In genomic region chr5:151421859-151422258, GRCm38 (mm10) we compare ENCODE assay signal across 16 mouse cellular contexts. TPM values are rescaled to one million over a fixed set of nuclear protein-coding genes. Genes with fewer than 3 reads are reported as not detected.
DNase-seq lines count a peak whose midpoint lies in the region; ATAC-seq lines count a peak whose summit lies in the region.
"Had no signal": no experiment of that assay in that cellular context is flagged by ENCODE, and none has a peak within 500 bp of the region (broad histone marks: within the 10 kb centered on the region; RNA-seq: fewer than 3 reads in every experiment).

No protein-coding gene starts in this region.

- 0 out of 2 replicates have a peak overlapping the region, but pooled peaks have one; percentile 28 for H3K27ac ChIP-seq in stomach, embryonic 15.5 days
- H3K27ac ChIP-seq: hindbrain, embryonic 14.5 days; left cerebral cortex, adult 2 months had no signal

- H3K4me3 ChIP-seq in stomach, embryonic 15.5 days (replicated peaks): no peak overlapping the region
- H3K4me3 ChIP-seq: left cerebral cortex, adult 2 months had no signal

- no peaks in the 10 kb centered on the region for H3K4me1 ChIP-seq in stomach, embryonic 15.5 days

- ATAC-seq in frontal cortex, adult (ENCODE audit: low TSS enrichment): 0 out of 2 replicates have a peak, but pooled peaks have one; percentile 20
- no peak for ATAC-seq in stomach, embryonic 15.5 days (ENCODE audit: insufficient read depth, low FRiP score, low read depth)
- no peak for ATAC-seq in cerebellum, adult (ENCODE audit: insufficient number of reproducible peaks, low FRiP score, low TSS enrichment)

- no peak for DNase-seq in frontal cortex, postnatal 25 days (ENCODE audit: low spot score in 2 of 2)
- DNase-seq in layer of hippocampus, adult 18-20 months (ENCODE audit: low spot score in 2 of 2): peak; percentile 11 to 33
- DNase-seq in layer of hippocampus, adult 11-12 months (ENCODE audit: low spot score): no peak
- DNase-seq in ovary, postnatal 36 days (ENCODE audit: low spot score): peak; percentile 7
- no peak for DNase-seq in ovary, adult 18-20 months (ENCODE audit: low spot score)
- DNase-seq: cerebellum, adult 9-11 months; kidney, adult 8-10 months had no signal

- H3K36me3 ChIP-seq in stomach, embryonic 15.5 days: no peaks in the 10 kb centered on the region

- H3K4me2 ChIP-seq in stomach, embryonic 15.5 days: no peak overlapping the region
- H3K4me2 ChIP-seq: hindbrain, embryonic 14.5 days had no signal

- H3K9me3 ChIP-seq in stomach, embryonic 15.5 days: no peaks in the 10 kb centered on the region

- WGBS in stomach, embryonic 15.5 days: 62% methylated on average over 7 of the region's 7 CpGs

- no peak overlapping the region for H3K9ac ChIP-seq in stomach, embryonic 15.5 days
- H3K9ac ChIP-seq: hindbrain, embryonic 14.5 days had no signal

- H3K27me3 ChIP-seq in stomach, embryonic 15.5 days (replicated peaks): no peaks in the 10 kb centered on the region

RNA-seq across cellular contexts. Expression of gene Gm42906, which starts 6.1 kb away (rescaled TPM):
- total RNA-seq in layer of hippocampus, adult 18-20 months (2021): not detected
- polyA plus RNA-seq in stomach, embryonic 15.5 days (2015; fragmentation: Nextera tagmentation; extraction: Ambion mirVana): not detected in 2 replicates
- total RNA-seq: left cerebral cortex, adult 2 months; liver, adult 2 months had no signal
- polyA plus RNA-seq: heart, embryonic 14.5 days; hindbrain, embryonic 14.5 days; liver, adult 2 months; neural tube, embryonic 14.5 days; testis, adult 2 months had no signal

Comparison
In these comparisons a context has a peak if more than half of its experiments do, and no peak if none do; other contexts are left out.
1. DNase-seq: peak in layer of hippocampus, adult 18-20 months (2 of 2) and ovary, postnatal 36 days (single experiment); none in frontal cortex, postnatal 25 days (0 of 2), layer of hippocampus, adult 11-12 months (single experiment) and ovary, adult 18-20 months (single experiment).